Mouse (Mus musculus): ENCODE measurements around the gene Zfp973.
"Not testable (repeated sequence)": the region's sequence is repeated elsewhere in the genome, so short reads cannot be mapped to it uniquely, and the experiment has no call there.

Gene Zfp973

GRCm38 (mm10) chr2:176670222-176670621 is at the start of gene Zfp973:
Gene Zfp973, plus strand, starts transcription at chr2:176670522.
- not testable (repeated sequence) for DNase-seq (ENCODE audit: low read depth, low spot score)

GRCm38 (mm10) chr2:176636244-176636643 is 34.1 kb upstream of the Zfp973 start, which contains the start of gene Gm14308:
Gene Gm14308, minus strand, starts transcription at chr2:176636344.
- not testable (repeated sequence) for DNase-seq (ENCODE audit: low read depth, low spot score)

- not testable (repeated sequence) for DNase-seq (ENCODE audit: low read depth, low spot score)
These were observed 37.7 kb downstream of the Zfp973 start, which contains the start of gene Gm14305 for GRCm38 (mm10) chr2:176708051-176708450. Gene Gm14305, plus strand, starts transcription at chr2:176708328.
